Mouse (Mus musculus): ENCODE data around the gene Lmtk2.

DNA sequence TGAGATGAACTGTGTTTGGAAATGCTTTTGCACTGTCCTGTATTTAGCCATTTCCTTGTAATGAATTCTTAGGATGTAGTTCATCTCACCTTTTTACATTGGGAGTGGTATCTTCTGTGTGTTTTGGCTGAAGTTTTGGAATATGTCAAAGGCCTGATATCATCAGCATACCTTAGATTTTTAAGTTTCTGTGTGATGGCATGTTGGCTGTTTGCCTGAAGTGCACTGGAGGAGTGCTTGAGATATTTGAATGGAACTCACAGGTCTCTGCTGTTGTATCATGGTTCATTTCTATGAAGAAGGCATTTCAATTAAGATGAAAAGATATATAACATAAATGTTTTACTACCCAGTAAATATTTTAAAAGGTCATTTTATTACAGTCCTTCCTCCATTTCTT lies 46.7 kb downstream of the Lmtk2 start:
- no peak for TF ChIP-seq GATA1 (IDR thresholded peaks at IDR 0.05; ENCODE audit: low read depth, low read length)
- no peak for TF ChIP-seq CTCF (IDR thresholded peaks at IDR 0.05 in 2 of 3, conservative IDR thresholded peaks at IDR 0.05 in 1 of 3; ENCODE audit: control insufficient read depth in 1 of 3, insufficient read depth in 1 of 3, low read depth in 2 of 3, low read length in 3 of 3, poor library complexity in 1 of 3, severe bottlenecking in 1 of 3)
- TF ChIP-seq RAD21 (IDR thresholded peaks at IDR 0.05; ENCODE audit: low read depth, low read length): no peak
- no peak for TF ChIP-seq HCFC1 (IDR thresholded peaks at IDR 0.05; ENCODE audit: low read depth, low read length)
